Mouse (Mus musculus) cerebellum, adult 9-11 months (tissue): ENCODE data around the gene H60b.
"Not testable (repeated sequence)": the region's sequence is repeated elsewhere in the genome, so short reads cannot be mapped to it uniquely, and the experiment has no call there.

Source experiments
- DNase-seq: peaks from one replicate; pipeline ENCODE4 v3.0.0; 2022

H60b gene

DNA sequence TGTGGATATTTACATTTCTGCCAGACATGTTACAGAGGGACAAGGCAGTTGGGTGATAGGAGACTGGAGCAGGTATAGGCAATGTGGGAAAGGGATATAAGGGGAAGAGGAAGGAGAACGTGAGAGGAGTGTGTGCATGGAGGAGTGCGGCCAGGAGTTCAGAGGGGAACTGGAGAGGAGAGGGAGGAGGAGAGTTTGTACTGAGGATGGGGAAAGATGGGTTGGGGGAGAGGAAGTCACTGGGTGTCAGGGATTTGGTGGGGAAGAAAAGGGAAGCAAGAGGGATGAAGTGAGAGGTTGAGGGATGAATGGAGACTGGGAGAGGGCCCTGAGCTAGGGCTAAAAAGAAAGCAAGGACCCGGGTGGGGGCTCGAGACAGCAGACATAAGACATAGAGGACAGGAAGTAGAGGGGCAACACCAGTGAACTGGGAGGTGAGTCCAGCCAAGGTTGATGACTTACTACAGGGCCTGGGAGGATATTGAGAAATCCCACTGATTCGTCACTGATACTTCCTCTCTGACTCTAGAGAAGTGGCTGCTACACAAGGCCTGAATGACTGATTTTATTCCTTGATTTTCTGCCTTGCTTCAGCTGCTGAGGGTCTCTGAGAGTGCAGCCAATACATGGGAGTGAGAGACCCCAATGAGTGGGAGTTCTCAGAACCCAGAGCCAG lies 7.1 kb downstream of the H60b start:
- not testable (repeated sequence) for DNase-seq

DNA sequence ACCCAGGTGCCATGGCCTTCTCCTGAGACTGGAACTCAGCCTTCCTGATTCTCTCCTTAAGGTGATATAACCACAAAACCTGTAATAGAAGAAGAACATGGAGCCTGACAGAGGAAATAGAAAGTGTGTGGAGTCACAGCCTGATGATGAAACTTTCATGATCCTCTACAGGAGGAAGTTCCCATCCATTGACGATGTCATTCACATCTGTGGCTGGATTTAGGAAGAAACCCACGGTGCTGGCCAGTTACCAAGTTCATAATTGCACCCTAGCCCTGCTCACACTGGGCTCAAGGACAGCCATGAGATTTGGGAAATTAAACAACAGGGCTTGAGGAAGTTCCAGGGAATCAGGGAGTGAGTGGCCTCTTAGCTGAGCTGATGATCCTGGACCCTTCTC lies 7.6 kb downstream of the H60b start:
- DNase-seq = not testable (repeated sequence)

- DNase-seq = not testable (repeated sequence)
These were observed 8.7 kb downstream of the H60b start for GRCm38 (mm10) chr10:22167061-22167460.

- not testable (repeated sequence) for DNase-seq
These were observed 10.7 kb downstream of the H60b start for GRCm38 (mm10) chr10:22169116-22169515.

DNA sequence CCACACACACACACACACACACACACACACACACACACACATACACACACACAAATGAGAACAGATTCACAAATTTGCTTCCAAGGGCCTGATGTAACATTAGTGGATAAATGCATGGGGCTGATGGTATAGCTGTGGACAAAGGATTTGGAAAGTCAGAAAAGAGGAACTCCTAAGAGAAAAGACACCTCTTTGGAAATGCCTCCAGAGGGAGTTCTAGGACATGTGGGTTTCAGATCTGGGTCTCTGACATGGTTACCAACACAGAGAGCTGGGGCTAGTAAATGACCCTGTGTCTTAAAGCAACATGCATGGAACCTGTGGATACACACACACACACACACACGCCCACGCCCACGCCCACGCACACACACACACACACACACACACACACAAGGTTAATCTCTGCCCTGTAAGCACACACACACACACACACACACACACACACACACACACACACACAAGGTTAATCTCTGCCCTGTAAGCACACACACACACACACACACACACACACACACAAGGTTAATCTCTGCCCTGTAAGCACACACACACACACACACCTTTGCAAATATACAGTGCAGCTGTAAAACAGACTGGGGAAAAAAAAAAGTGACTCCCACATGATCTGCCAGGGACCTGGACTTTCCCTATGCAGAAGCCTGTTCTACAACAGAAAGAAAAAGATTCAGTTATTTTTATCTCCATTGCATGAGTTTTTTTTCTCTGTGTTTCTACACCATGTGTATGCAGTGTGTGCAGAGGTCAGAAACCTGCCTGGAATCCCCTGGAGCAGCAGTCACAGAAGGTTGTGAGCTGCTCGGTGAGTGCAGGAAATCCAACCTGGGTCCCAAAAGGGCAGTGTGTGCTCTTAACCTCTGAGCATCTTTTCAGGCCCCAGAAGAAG lies 14.3 kb downstream of the H60b start:
- not testable (repeated sequence) for DNase-seq

DNA sequence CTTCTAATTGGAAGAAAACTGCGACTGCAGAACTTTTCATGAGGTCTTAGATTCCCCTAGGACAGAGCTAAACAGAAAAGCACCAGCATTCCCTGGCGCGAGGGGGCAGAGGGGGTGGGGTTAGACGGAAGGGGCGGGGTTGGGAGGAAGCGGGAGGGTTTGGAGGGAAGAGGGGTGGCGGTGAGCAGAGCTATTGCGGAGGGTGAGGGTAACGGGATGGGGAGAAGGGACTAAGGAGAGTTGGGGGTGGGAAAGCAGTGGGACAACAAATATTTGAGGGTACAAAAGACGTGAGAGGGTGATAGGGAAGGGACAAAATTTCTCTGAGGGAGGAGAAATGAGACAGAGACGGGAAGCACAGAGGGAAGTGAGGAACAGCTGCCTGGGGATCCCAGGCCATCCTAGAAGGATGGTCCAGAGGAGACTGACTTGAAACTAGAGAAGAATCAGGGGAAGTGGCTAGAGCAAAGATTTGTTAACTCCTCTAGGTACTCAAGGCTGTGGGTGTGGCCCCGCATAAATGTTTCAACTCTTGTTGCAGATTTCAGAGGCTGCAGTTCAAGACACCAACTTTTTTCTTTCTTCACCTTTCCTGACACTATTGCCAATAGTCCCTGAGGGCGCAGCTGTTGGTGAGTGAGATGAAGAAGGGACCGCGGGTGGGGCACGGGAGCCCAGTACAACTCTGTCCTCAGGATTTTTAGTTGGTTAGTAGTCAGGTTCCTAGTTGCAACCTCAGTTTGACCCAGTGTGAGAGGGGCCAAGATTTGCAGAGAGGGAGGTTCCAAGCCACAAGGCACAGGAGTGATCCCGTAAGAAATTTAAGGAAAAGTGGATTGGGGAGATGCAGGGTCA lies 15.2 kb downstream of the H60b start:
- DNase-seq = not testable (repeated sequence)

GRCm38 (mm10) chr10:22174190-22174487 lies 15.8 kb downstream of the H60b start:
- not testable (repeated sequence) for DNase-seq

GRCm38 (mm10) chr10:22176515-22176914 lies 18.1 kb downstream of the H60b start:
- DNase-seq = not testable (repeated sequence)

DNA sequence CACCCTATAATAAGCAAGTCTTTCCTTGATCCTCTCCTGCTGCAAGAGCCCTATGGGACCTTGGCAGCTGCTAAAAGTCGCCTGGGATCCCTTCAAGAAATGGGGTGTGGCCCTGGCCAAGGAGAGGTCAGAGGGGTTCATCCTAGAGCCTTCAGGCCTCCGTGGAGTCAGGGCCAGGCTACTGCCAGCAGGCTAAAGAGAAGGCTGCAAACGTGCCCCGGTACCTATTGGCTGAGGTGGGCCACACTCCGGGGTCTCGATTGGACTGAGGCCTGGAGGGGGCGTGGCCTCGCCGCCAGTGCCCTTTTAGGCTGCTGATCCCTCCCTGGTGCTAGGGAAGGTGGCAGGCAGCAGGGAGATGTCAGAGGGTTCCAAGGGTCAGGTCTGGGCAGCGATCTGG lies 32.6 kb downstream of the H60b start:
- not testable (repeated sequence) for DNase-seq

DNA sequence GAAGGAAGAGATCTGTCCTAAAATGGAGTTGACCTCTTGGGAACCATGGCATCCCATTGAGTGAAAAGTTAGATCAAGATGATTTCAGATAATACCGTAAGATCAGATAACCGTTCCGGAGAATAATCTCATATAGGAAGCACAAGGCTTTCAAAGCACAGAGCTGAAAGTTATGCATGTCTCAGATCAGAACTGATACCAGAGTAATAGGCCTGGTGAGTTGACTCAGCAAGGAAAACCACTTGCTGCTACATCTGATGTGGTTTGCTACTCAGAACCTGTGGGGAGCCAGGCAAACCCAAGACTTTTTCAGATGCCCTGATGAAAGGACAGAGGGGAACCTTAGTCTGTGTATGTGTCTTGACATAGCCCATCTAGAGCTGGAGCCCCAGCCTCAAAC lies 43.0 kb downstream of the H60b start:
- DNase-seq = not testable (repeated sequence)

GRCm38 (mm10) chr10:22202784-22203583 lies 44.6 kb downstream of the H60b start:
- DNase-seq = not testable (repeated sequence)

GRCm38 (mm10) chr10:22206443-22206842 lies 48.1 kb downstream of the H60b start:
- DNase-seq = not testable (repeated sequence)

GRCm38 (mm10) chr10:22212012-22212696 lies 53.8 kb downstream of the H60b start:
- not testable (repeated sequence) for DNase-seq

DNA sequence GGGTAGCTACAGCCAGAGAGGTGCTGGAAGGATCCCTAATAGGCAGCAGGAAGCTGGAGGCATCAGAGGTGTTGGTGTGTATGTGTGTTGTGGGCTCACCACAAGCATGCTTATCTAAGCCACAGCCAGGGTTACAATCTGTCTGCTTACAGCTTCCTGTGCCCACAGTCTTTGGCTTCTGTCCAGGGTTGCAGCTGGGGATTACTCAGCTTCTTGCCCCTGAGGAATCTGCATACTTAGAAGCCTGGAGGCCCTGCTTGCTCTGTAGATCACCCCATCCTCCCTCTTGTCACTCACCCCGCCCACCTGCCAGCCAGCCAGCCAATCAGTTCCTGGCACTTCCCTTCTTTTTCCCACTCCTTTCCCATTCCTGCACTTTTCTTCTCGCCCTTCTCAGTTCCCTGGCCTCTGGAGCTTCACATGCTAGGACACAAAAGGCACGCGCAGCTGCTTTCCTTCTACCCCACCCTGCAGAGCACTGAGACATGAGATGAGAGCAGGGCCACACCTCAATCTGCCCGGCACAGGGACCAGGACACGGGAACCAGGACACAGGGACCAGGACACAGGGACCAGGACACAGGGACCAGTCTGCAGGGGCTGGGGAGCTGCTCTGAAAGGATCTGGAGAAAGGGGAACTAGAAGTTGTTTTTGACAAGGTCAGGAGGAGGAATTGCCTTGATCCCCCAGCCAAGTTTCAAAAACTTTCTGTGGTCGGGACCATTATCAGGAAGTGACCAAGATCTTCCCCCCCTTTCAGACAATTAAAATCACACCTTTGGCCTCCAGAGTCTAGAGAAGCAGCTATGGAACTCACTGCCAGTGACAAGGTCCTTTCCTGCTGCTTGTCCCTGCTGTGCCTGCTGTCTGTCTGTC lies 65.3 kb downstream of the H60b start:
- DNase-seq = not testable (repeated sequence)

DNA sequence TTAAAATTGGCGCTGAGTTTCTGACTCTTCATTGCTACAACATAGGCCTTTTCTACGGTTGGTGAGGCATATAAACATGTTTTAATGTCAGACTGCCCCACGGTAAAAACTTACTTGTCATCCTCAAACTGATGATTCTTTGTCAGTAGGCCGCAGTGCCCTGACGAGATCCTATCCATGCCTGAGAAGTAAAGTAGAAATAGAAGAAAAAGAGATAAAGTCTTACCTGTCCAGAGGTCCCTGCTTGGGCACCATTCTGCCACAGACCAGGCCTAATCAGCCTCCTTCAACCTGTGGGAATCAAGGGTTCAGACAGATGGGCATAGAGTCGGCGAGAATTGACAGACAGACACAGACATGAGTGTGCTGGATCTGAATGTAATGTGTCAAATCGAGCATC lies 106.7 kb downstream of the H60b start:
- DNase-seq = no peak

GRCm38 (mm10) chr10:22270879-22271786 lies 112.7 kb downstream of the H60b start:
- not testable (repeated sequence) for DNase-seq

DNA sequence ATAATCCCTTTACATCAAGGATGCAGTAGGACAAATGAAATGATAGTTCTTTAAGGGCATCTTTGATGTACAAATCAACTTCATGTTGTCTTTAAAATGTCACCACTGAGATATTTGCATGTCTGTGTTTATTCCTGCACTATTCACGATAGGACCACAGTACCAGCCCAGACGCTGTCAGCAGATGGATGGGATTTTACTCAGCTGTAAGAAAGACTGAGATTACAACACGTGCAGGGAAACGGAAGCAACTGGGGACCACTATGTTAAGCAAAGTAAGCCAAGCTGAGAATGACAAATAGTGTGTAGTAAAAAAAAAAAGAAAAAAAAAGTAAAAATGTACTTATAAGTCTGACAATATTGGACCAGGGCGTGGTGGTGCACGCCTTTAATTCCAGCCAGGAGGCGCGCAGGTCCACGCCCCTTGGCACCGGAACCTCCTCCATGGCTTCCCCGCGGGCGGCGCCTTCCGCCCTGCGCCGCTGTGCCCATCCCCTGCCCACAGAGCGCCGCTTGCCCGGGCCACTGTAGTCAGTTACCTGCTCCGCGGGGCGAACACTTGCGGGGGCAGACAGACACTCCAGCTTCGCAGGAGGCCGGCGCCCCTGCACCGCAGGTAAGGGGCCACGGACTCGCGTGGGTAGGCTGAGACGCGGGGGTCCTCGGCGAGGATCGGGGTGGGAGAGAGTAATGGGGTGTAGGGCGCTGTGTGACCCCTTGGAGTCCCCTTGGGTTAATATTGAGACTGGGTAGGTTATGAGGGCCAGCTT lies 114.7 kb downstream of the H60b start:
- DNase-seq = not testable (repeated sequence)

- no peak for DNase-seq
These were observed 115.4 kb downstream of the H60b start for GRCm38 (mm10) chr10:22273684-22274305.
